Mouse (Mus musculus): Measurements from ENCODE around the gene Ptprm. TPM values are rescaled to one million over a fixed set of nuclear protein-coding genes. Genes with fewer than 3 reads are reported as not detected.
A peak's percentile ranks its signal among the peaks of the same experiment; 100 is the strongest.

Ptprm gene
- polyA plus RNA-seq, 1 experiment from 2014 or later: 13.7 TPM

DNA sequence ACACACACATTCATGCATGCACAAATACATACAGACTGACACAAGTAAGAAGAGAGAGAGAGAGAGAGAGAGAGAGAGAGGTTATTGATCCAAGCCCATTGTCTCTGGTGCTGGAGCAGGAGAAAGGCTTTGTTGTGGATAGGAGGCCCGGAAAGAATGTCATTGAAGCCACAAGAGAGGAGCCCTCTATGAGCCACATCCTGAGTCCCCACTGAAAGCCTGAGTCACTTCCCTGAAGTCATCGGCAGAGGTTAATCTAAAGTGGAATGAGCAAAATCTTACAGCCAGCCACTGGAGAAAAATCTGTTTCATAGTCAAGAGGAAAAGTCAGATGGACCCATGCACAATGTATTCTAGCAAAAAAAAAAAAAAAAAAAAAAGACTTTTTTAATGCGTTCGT is 228.7 kb downstream of the Ptprm start:
- Histone ChIP-seq H3K9me3 (ENCODE audit: control insufficient read depth, low read length) (no peaks in the 10 kb centered on the region), H3K27me3 (replicated peaks; ENCODE audit: control insufficient read depth, insufficient read depth, low read length) (peaks cover 15% of the 10 kb centered on the region; the same call in 1 of the 2 replicates), H3K9ac (replicated peaks; ENCODE audit: low read depth, low read length) (no peak overlapping the region), H3K27ac (ENCODE audit: low read length) (no peak overlapping the region), H3K4me3 (replicated peaks; ENCODE audit: low read length) (no peak overlapping the region), H3K36me3 (ENCODE audit: control insufficient read depth, insufficient read depth) (no peaks in the 10 kb centered on the region), H3K4me2 (ENCODE audit: low read length) (no peak overlapping the region), H3K4me1 (replicated peaks; ENCODE audit: control insufficient read depth, insufficient read depth, low read length) (peaks cover 9% of the 10 kb centered on the region; the same call in 1 of the 2 replicates)
- ATAC-seq: no peak
- WGBS: 71% methylated on average over 4 of the region's 4 CpGs

DNA sequence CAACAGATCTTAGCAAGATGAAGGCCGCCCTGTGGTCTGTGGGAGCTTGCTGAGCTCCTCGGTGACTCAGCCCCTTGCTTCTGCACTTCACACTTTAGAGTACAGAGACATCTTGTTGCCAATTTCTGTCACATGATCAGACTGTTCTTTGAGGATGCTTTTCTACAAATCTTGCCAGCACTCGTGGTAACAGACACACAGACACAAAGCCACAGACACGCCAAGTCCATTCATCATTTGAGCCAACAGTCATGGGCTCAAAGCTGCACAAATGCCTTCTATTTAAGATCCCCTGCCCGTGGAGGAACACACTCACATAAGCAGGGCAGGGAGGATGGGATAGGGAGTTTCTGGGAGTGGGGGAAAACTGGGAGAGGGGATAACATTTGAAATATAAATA is 230.0 kb downstream of the Ptprm start:
- Histone ChIP-seq H3K4me2 (ENCODE audit: low read length) (no peak overlapping the region), H3K4me1 (replicated peaks; ENCODE audit: control insufficient read depth, insufficient read depth, low read length) (peaks cover 9% of the 10 kb centered on the region; the same call in 1 of the 2 replicates), H3K27me3 (replicated peaks; ENCODE audit: control insufficient read depth, insufficient read depth, low read length) (peaks cover 15% of the 10 kb centered on the region; the same call in 1 of the 2 replicates), H3K4me3 (replicated peaks; ENCODE audit: low read length) (no peak overlapping the region), H3K36me3 (ENCODE audit: control insufficient read depth, insufficient read depth) (no peaks in the 10 kb centered on the region), H3K9me3 (ENCODE audit: control insufficient read depth, low read length) (no peaks in the 10 kb centered on the region), H3K27ac (ENCODE audit: low read length) (no peak overlapping the region), H3K9ac (replicated peaks; ENCODE audit: low read depth, low read length) (no peak overlapping the region)
- 37% methylated on average over 5 of the region's 5 CpGs for WGBS
- no peak for ATAC-seq

GRCm38 (mm10) chr17:67123722-67124121 is 230.5 kb downstream of the Ptprm start:
- Histone ChIP-seq H3K4me1 (replicated peaks; ENCODE audit: control insufficient read depth, insufficient read depth, low read length) (peaks cover 9% of the 10 kb centered on the region; the same call in 1 of the 2 replicates), H3K4me2 (ENCODE audit: low read length) (no peak overlapping the region), H3K4me3 (replicated peaks; ENCODE audit: low read length) (no peak overlapping the region), H3K36me3 (ENCODE audit: control insufficient read depth, insufficient read depth) (no peaks in the 10 kb centered on the region), H3K9ac (replicated peaks; ENCODE audit: low read depth, low read length) (no peak overlapping the region), H3K27ac (ENCODE audit: low read length) (no peak overlapping the region), H3K27me3 (replicated peaks; ENCODE audit: control insufficient read depth, insufficient read depth, low read length) (peaks cover 15% of the 10 kb centered on the region; the same call in 1 of the 2 replicates), H3K9me3 (ENCODE audit: control insufficient read depth, low read length) (no peaks in the 10 kb centered on the region)
- WGBS: 87% methylated on average over 5 of the region's 5 CpGs
- ATAC-seq: no peak

DNA sequence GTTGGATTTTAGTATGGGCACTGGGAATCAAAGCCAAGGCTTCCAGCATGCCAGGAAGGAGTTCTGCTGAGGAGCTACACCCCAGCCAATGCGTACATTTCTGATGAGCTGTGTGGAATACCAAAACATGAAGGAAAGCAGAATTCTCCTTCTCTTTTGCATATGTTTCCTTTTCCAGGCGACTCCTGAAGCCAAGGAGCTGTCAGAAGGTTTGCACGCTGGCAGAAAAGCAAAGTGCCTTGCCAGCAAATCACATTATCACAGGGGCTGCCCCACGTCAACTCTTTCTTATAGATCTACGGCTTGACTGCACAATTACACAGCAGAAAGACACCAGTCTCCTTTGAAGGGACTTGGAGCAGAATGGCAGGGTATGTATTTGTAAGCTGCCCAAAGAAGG is 233.4 kb downstream of the Ptprm start:
- peak; percentile 90 for ATAC-seq
- no peak overlapping the region for H3K27ac ChIP-seq (ENCODE audit: low read length)
- 34% methylated on average over 5 of the region's 5 CpGs for WGBS

GRCm38 (mm10) chr17:67118676-67119340 is 235.4 kb downstream of the Ptprm start:
- Histone ChIP-seq H3K4me1 (replicated peaks; ENCODE audit: control insufficient read depth, insufficient read depth, low read length) (peaks cover 3% of the 10 kb centered on the region; the same call in 1 of the 2 replicates), H3K36me3 (ENCODE audit: control insufficient read depth, insufficient read depth) (no peaks in the 10 kb centered on the region), H3K27ac (ENCODE audit: low read length) (no peak overlapping the region), H3K9ac (replicated peaks; ENCODE audit: low read depth, low read length) (no peak overlapping the region), H3K4me3 (replicated peaks; ENCODE audit: low read length) (no peak overlapping the region), H3K4me2 (ENCODE audit: low read length) (no peak overlapping the region), H3K9me3 (ENCODE audit: control insufficient read depth, low read length) (no peaks in the 10 kb centered on the region), H3K27me3 (replicated peaks; ENCODE audit: control insufficient read depth, insufficient read depth, low read length) (peaks cover 23% of the 10 kb centered on the region)
- WGBS: 72% methylated on average over 7 of the region's 7 CpGs
- ATAC-seq: no peak

More for the DNA sequence above, 233.4 kb downstream of the Ptprm start:
- Histone ChIP-seq H3K4me1 (replicated peaks; ENCODE audit: control insufficient read depth, insufficient read depth, low read length) (peaks cover 7% of the 10 kb centered on the region; the same call in 1 of the 2 replicates), H3K36me3 (ENCODE audit: control insufficient read depth, insufficient read depth) (no peaks in the 10 kb centered on the region), H3K9me3 (ENCODE audit: control insufficient read depth, low read length) (no peaks in the 10 kb centered on the region), H3K4me2 (ENCODE audit: low read length) (no peak overlapping the region), H3K9ac (replicated peaks; ENCODE audit: low read depth, low read length) (no peak overlapping the region), H3K4me3 (replicated peaks; ENCODE audit: low read length) (no peak overlapping the region), H3K27me3 (replicated peaks; ENCODE audit: control insufficient read depth, insufficient read depth, low read length) (peaks cover 23% of the 10 kb centered on the region)

DNA sequence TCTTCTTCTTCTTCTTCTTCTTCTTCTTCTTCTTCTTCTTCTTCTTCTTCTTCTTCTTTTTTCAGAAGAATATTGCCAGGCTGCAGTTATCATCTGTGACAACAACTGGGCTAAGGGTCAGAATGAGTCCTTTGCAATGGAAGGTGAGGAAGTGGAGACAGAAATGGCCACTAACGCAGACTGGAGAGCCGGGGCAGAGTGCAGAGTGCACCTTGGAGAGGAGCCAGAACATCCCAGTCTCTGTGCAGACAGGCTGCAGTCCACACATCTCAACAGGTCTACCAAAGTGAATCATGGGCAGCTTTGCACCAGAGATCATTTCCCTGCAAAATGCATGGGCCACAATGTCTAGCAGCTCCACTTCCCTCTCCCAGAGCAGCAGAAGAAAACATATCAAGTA is 239.4 kb downstream of the Ptprm start:
- H3K4me1 ChIP-seq (replicated peaks; ENCODE audit: control insufficient read depth, insufficient read depth, low read length): no peaks in the 10 kb centered on the region
- H3K9me3 ChIP-seq (ENCODE audit: control insufficient read depth, low read length): no peaks in the 10 kb centered on the region
- H3K4me3 ChIP-seq (replicated peaks; ENCODE audit: low read length): no peak overlapping the region
- peaks cover 8% of the 10 kb centered on the region for H3K27me3 ChIP-seq (replicated peaks; ENCODE audit: control insufficient read depth, insufficient read depth, low read length)
- WGBS: 98% methylated on average over 2 of the region's 2 CpGs
- no peak overlapping the region for H3K27ac ChIP-seq (ENCODE audit: low read length)
- ATAC-seq: no peak
- no peaks in the 10 kb centered on the region for H3K36me3 ChIP-seq (ENCODE audit: control insufficient read depth, insufficient read depth)
- H3K9ac ChIP-seq (replicated peaks; ENCODE audit: low read depth, low read length): no peak overlapping the region
- H3K4me2 ChIP-seq (ENCODE audit: low read length): no peak overlapping the region

GRCm38 (mm10) chr17:67112679-67113078 is 241.6 kb downstream of the Ptprm start:
- Histone ChIP-seq H3K4me2 (ENCODE audit: low read length) (no peak overlapping the region), H3K4me3 (replicated peaks; ENCODE audit: low read length) (no peak overlapping the region), H3K9me3 (ENCODE audit: control insufficient read depth, low read length) (no peaks in the 10 kb centered on the region), H3K4me1 (replicated peaks; ENCODE audit: control insufficient read depth, insufficient read depth, low read length) (no peaks in the 10 kb centered on the region), H3K27me3 (replicated peaks; ENCODE audit: control insufficient read depth, insufficient read depth, low read length) (peaks cover 5% of the 10 kb centered on the region; the same call in 1 of the 2 replicates), H3K36me3 (ENCODE audit: control insufficient read depth, insufficient read depth) (no peaks in the 10 kb centered on the region), H3K9ac (replicated peaks; ENCODE audit: low read depth, low read length) (no peak overlapping the region), H3K27ac (ENCODE audit: low read length) (no peak overlapping the region)
- WGBS: 76% methylated on average over 3 of the region's 3 CpGs
- no peak for ATAC-seq

DNA sequence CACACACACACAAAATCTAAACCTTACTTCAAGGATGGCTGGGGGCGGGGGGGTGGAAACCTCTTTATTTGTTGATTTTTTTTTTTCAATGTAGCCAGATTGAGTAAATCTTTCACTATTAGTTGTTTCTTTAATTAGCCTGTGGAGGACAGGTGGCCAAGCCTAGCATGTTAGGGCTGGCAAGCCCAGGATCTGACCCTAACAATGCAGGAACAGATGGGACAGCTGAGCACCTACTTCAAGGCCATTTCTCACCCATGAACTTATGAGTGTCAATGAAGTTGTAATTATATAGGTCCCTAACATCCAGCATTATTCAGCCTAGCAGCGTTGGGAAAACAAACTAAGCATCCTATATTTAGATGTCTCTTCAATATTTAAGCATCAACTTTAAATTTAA is 248.1 kb downstream of the Ptprm start:
- H3K4me1 ChIP-seq (replicated peaks; ENCODE audit: control insufficient read depth, insufficient read depth, low read length): no peaks in the 10 kb centered on the region
- H3K27me3 ChIP-seq (replicated peaks; ENCODE audit: control insufficient read depth, insufficient read depth, low read length): no peaks in the 10 kb centered on the region
- WGBS: 76% methylated on average over 2 of the region's 2 CpGs
- H3K36me3 ChIP-seq (ENCODE audit: control insufficient read depth, insufficient read depth): no peaks in the 10 kb centered on the region
- no peak overlapping the region for H3K9ac ChIP-seq (replicated peaks; ENCODE audit: low read depth, low read length)
- no peaks in the 10 kb centered on the region for H3K9me3 ChIP-seq (ENCODE audit: control insufficient read depth, low read length)
- H3K27ac ChIP-seq (ENCODE audit: low read length): no peak overlapping the region
- no peak overlapping the region for H3K4me3 ChIP-seq (replicated peaks; ENCODE audit: low read length)
- H3K4me2 ChIP-seq (ENCODE audit: low read length): no peak overlapping the region
- ATAC-seq: no peak

GRCm38 (mm10) chr17:67102051-67102450 is 252.2 kb downstream of the Ptprm start:
- no peak overlapping the region for H3K4me2 ChIP-seq (ENCODE audit: low read length)
- no peaks in the 10 kb centered on the region for H3K9me3 ChIP-seq (ENCODE audit: control insufficient read depth, low read length)
- no peaks in the 10 kb centered on the region for H3K36me3 ChIP-seq (ENCODE audit: control insufficient read depth, insufficient read depth)
- H3K4me1 ChIP-seq (replicated peaks; ENCODE audit: control insufficient read depth, insufficient read depth, low read length): no peaks in the 10 kb centered on the region
- 75% methylated on average over 6 of the region's 6 CpGs for WGBS
- H3K9ac ChIP-seq (replicated peaks; ENCODE audit: low read depth, low read length): no peak overlapping the region
- H3K27me3 ChIP-seq (replicated peaks; ENCODE audit: control insufficient read depth, insufficient read depth, low read length): no peaks in the 10 kb centered on the region
- ATAC-seq: no peak
- no peak overlapping the region for H3K27ac ChIP-seq (ENCODE audit: low read length)
- H3K4me3 ChIP-seq (replicated peaks; ENCODE audit: low read length): no peak overlapping the region
